32 mouse cellular contexts compared by ENCODE assay signal in the genomic region with DNA sequence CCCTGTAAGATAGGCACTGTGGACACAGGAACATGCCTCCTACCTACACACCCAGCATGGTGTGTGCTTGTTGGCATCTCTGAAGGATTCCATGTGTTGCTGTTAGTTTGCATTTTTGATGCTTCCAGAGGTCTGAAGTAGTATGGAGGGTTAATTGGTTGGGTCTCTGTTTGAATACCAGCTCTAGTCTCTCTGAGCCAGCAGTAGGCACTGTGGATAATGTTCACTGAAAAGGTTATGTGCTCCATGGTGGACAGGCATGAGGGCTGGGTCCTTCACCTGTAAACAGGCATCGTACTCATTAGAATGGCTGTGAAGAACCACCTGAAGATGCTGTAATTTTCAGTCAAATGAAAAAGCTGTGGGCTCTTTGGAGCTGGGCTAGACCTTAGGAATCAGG.
"Had no signal": no experiment of that assay in that cellular context is flagged by ENCODE, and none has a peak within 500 bp of the region (broad histone marks: within the 10 kb centered on the region; RNA-seq: fewer than 3 reads in every experiment).

No protein-coding gene starts in this region.

- ATAC-seq: hindbrain, embryonic 16.5 days; hindbrain, postnatal 0 days; inflammation-experienced regulatory T-cells, adult 6 months; intestine, embryonic 15.5 days; intestine, embryonic 16.5 days; intestine, postnatal 0 days had no signal

- H3K27me3 ChIP-seq: heart, embryonic 13.5 days; heart, embryonic 15.5 days; hindbrain, embryonic 15.5 days; intestine, embryonic 15.5 days had no signal

- H3K9ac ChIP-seq: heart, embryonic 13.5 days; heart, embryonic 15.5 days; hindbrain, embryonic 12.5 days; hindbrain, embryonic 13.5 days; hindbrain, embryonic 14.5 days; hindbrain, embryonic 15.5 days; intestine, embryonic 15.5 days; kidney, embryonic 15.5 days had no signal

- H3K27ac ChIP-seq: heart, embryonic 13.5 days; heart, embryonic 15.5 days; hindbrain, embryonic 12.5 days; hindbrain, embryonic 13.5 days; hindbrain, embryonic 14.5 days; hindbrain, embryonic 15.5 days; hindbrain, postnatal 0 days; intestine, embryonic 15.5 days; kidney, embryonic 15.5 days; kidney, postnatal 0 days; layer of hippocampus, adult 2 months; left cerebral cortex, adult 2 months had no signal

- H3K36me3 ChIP-seq: heart, embryonic 13.5 days; heart, embryonic 15.5 days; hindbrain, embryonic 10.5 days; hindbrain, embryonic 12.5 days; hindbrain, embryonic 13.5 days; hindbrain, embryonic 15.5 days; intestine, embryonic 15.5 days; kidney, embryonic 15.5 days had no signal

- H3K4me2 ChIP-seq: heart, embryonic 13.5 days; heart, embryonic 15.5 days; hindbrain, embryonic 12.5 days; hindbrain, embryonic 13.5 days; hindbrain, embryonic 14.5 days; hindbrain, embryonic 15.5 days; intestine, embryonic 15.5 days; kidney, embryonic 15.5 days had no signal

- H3K9me3 ChIP-seq: heart, embryonic 13.5 days; heart, embryonic 15.5 days; hindbrain, embryonic 10.5 days; hindbrain, embryonic 12.5 days; hindbrain, embryonic 13.5 days; hindbrain, embryonic 15.5 days; intestine, embryonic 15.5 days; kidney, embryonic 15.5 days had no signal

- H3K4me1 ChIP-seq: hindbrain, embryonic 15.5 days had no signal

- H3K4me3 ChIP-seq: heart, embryonic 13.5 days; heart, embryonic 15.5 days; hindbrain, embryonic 10.5 days; hindbrain, embryonic 12.5 days; hindbrain, embryonic 13.5 days; hindbrain, embryonic 15.5 days; intestine, embryonic 15.5 days; kidney, embryonic 15.5 days; layer of hippocampus, adult 2 months; left cerebral cortex, adult 2 months had no signal

- DNase-seq: heart, postnatal 10 days; heart, postnatal 14 days; heart, postnatal 36 days; heart, postnatal 4 days; kidney, adult 11 months; kidney, adult 18-20 months; kidney, adult 8-10 months; kidney, adult 9 months; kidney, postnatal 10 days; kidney, postnatal 14 days; kidney, postnatal 25 days; kidney, postnatal 36 days; kidney, postnatal 4 days; layer of hippocampus, adult 9-11 months; layer of hippocampus, postnatal 36 days had no signal
